Mouse (Mus musculus) thymus, postnatal 4 days (tissue): ENCODE results near the gene Ttc7.

Experiments used
- DNase-seq: peaks from one replicate; pipeline ENCODE4 v3.0.0; 2021

The Ttc7 gene

GRCm38 (mm10) chr17:87372189-87372588 is 89.5 kb downstream of the Ttc7 start:
- no peak for DNase-seq

DNA sequence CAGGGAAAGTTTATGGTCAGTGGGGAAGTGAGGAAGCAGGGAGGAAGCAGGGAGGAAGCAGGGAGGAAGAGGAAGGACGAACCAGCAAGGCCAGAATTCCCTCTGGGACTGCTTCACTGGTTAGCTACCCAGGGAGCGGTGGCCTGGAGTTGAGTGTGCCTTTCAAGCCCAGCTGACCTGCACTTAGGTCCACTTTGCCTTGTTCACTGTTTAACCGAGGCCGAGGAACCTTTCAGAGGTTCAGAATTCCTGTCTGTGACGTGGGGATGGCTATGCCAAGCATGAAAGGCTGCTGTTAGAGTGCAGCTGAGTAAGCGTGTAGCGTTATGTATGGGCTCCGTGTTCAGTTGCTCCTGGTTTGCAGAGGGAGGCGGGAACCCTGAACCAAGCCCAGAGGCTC is 90.6 kb downstream of the Ttc7 start:
- DNase-seq: no peak

GRCm38 (mm10) chr17:87375941-87376511 is 93.3 kb downstream of the Ttc7 start:
- no peak for DNase-seq

DNA sequence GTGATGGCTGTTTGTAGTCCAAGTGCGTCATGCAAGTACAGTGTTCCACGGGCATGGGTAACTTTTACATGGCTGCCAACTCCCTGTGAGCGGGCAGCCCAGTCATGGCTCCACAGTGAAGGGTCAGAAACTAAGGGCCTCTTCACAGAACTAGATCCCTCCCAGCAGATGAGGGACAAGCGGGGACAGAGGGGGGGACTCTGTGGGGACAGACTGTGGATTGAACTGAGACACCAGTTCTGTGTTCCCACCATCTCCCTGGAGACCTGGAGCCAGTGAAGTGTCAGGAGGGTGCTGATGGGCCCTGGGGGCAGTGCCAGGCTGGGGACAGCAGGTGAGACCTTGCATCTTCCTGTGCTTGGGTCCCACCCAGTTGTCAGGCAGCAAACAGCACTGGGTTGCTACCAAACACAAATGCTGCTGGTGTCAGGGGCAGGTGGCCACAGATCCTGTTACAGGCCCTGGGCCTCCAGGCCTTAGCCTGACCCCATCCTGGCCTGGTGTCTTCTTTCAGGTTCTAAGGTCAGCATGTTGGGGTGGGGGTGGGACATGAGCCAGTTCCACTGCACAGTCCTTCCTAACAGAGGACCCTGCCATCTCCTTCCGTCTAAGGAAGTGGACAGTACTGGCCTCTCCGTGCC is 94.3 kb downstream of the Ttc7 start:
- no peak for DNase-seq

GRCm38 (mm10) chr17:87377536-87377935 is 94.8 kb downstream of the Ttc7 start:
- no peak for DNase-seq

GRCm38 (mm10) chr17:87378354-87379159 is 95.9 kb downstream of the Ttc7 start:
- DNase-seq: no peak

GRCm38 (mm10) chr17:87379160-87379624 is 96.5 kb downstream of the Ttc7 start:
- DNase-seq: no peak

DNA sequence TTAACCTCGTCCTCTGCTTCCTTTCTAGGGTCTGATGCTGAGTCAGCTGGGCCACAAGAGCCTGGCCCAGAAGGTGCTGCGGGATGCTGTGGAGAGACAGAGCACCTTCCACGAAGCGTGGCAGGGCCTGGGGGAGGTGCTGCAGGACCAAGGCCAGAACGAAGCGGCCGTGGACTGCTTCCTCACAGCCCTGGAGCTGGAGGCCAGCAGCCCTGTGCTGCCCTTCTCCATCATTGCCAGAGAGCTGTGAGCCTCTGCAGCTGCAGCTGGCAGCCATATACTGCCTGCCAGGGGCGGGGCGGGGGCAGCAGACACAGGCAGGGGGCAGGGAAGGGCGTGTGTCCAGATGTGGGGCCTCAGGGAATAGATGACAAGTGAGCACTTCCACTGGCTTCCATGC is 97.1 kb downstream of the Ttc7 start:
- no peak for DNase-seq

- DNase-seq: no peak
Observed at GRCm38 (mm10) chr17:87380681-87381080, 98.0 kb downstream of the Ttc7 start.

DNA sequence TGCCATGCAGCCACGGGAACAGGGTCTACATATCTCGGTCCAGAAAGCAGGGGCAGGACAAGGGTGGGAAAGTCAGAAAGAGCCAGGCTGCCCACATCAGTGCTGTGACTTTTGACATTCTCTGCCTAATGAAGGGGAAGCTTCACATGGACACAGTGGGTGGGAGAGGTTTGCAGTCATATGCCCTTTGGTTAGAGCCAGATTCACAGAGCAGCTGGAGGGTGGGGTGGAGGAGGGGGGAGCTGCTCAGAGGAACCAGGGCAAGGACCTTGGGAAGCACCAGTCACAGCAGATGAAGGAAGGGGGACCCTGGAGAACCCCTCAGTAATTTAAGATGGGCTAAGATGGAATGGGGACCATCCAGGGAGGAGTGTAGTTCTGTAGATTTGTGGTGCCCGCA is 103.1 kb downstream of the Ttc7 start:
- DNase-seq: no peak

DNA sequence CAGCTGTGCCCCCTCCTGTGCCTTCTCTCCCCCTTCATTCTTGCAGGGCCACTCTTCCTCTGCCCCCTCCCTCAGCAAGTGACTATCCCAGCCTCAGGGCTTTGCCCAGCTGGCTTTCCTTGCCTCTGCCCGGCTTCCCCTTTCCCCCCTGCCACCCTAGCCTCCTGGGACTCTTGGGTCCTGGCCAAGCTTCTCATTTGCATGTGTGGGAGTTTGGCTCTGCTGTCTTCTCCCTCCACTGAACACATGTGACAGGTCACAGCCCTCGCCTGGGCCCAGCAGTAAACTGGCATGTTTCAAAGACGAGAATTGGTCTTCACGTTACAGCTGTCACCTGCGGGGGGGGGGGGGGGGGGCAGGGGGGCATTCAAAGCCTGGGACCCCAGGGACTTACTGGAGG is 104.4 kb downstream of the Ttc7 start:
- no peak for DNase-seq

- no peak for DNase-seq
Observed at GRCm38 (mm10) chr17:87391242-87391641, 108.6 kb downstream of the Ttc7 start.

DNA sequence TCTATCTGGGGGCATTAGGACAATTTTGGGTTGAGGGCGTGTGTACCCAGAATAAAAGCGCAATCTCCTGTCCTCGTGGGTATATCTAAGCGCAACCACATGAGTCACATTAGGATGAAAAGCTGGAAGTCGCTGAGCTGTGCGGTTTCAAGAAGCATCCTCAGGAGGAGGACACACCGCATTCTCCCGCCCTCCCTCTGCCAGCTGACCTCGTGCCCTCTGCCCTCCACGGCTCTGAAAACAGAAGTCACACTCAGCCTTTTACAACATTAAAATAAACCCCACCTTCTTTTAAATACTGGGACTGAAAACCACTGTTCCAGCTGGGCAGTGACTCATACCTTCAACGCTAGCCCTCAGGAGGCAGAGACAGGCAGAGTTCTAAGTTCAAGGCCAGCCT is 114.4 kb downstream of the Ttc7 start:
- DNase-seq: no peak

- no peak for DNase-seq
Observed at GRCm38 (mm10) chr17:87402444-87402843, 119.8 kb downstream of the Ttc7 start.

DNA sequence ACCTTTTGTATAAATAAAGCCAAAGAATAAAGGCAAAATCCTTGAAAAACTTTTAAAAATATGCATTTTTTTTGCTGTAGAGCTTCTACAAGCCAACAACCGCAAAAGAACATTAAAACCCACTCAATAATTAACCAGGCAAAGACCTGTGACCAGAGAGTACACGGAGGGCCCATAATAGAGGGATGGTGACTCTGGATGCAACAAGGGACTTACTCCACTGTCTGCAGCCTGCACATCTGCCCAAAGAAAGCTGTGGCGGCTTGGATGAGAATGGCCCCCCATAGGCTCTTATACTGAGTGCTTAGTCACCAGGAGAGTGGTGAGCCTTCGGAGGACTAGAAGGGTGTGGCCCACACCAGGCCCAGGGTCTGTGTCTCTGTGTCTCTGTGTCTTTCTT is 120.8 kb downstream of the Ttc7 start:
- DNase-seq: no peak

DNA sequence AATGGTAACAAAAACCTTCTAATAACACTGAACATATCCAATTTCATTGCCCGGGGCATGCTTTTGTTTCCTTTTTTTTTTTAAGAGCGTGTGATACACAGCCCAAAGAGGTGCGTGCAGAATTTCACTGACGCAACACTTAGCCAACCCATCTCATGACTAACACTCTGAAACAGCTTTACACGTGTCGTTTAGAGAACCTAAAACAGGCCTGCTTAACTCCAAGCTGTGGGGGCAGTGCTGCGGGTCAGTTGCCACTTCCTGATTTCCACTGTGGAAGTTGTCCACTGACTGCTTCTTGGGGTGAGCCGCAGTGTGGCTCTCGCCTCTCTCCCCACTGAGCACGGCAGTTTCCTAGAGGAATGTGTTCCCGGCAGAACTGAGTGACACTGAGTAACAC is 122.9 kb downstream of the Ttc7 start:
- no peak for DNase-seq

- no peak for DNase-seq
Observed at GRCm38 (mm10) chr17:87406646-87407045, 124.0 kb downstream of the Ttc7 start.

- DNase-seq: no peak
Observed at GRCm38 (mm10) chr17:87418082-87418481, 135.4 kb downstream of the Ttc7 start.

GRCm38 (mm10) chr17:87427511-87427910 is 144.8 kb downstream of the Ttc7 start, which contains the start of gene Stpg4:
Gene Stpg4, minus strand, starts transcription at chr17:87427741.
- DNase-seq: no peak

DNA sequence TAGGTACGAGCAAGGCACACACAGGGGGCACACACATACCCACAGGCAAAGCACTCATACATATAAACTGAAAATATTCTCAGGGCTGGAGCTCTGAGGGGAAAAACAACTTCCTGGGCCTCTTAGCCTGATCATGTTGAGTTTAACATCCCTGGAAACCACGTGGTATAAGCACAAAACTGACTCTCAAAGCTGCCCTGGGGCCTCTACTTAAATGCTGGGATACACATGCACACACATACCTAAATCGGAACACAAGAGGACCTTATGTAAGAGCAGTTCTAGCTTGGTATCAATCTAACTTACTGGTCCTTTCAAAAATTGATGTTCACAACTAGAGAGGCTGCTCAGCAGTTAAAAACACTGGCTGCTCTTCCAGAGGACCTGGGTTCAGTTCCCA is 146.7 kb downstream of the Ttc7 start:
- no peak for DNase-seq
